21 mouse cellular contexts compared by ENCODE assay signal in the genomic region with DNA sequence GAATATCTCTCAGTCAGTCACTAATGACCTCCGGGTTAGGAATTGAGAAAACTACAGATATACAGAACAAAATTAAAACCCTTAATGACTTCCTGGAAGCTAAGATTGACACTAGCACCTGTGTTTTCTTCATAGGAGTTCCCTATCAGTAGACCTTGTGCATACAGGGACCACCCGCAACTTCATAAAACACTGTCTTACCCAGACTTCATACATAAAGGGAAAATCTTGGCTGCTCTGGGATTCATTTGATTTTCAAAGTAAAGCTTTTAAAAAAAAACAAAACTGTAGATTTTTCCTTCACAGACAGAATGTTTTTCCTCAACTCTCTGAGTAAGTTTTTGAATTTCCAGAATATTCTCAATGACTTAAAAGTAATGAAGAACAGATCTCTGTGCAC.
"Had no signal": no experiment of that assay in that cellular context is flagged by ENCODE, and none has a peak within 500 bp of the region (broad histone marks: within the 10 kb centered on the region; RNA-seq: fewer than 3 reads in every experiment).

No protein-coding gene starts in this region.

- H3K4me2 ChIP-seq: lung, embryonic 15.5 days; midbrain, embryonic 12.5 days; neural tube, embryonic 13.5 days; neural tube, embryonic 15.5 days had no signal

- H3K4me3 ChIP-seq: lung, embryonic 15.5 days; midbrain, embryonic 10.5 days; midbrain, embryonic 12.5 days; myocyte; neural tube, embryonic 13.5 days; neural tube, embryonic 15.5 days had no signal

- H3K9ac ChIP-seq: liver, postnatal 0 days; lung, embryonic 15.5 days; midbrain, embryonic 12.5 days; neural tube, embryonic 13.5 days; neural tube, embryonic 15.5 days had no signal

- H3K27ac ChIP-seq: lung, embryonic 15.5 days; midbrain, embryonic 10.5 days; midbrain, embryonic 12.5 days; neural tube, embryonic 13.5 days; neural tube, embryonic 15.5 days had no signal

- H3K27me3 ChIP-seq: lung, embryonic 15.5 days; midbrain, embryonic 12.5 days; neural tube, embryonic 13.5 days; neural tube, embryonic 15.5 days had no signal

- ATAC-seq: liver, postnatal 0 days; lung, postnatal 0 days; midbrain, embryonic 16.5 days had no signal

- DNase-seq: liver, postnatal 0 days; lung, adult 2 months; lung, postnatal 14 days; lung, postnatal 4 days; midbrain, embryonic 14.5 days; retina, postnatal 1 day; right cerebral cortex, adult 18-20 months; right cerebral cortex, postnatal 25 days; right cerebral cortex, postnatal 4 days; spleen, adult 18-20 months; thymus, adult 18-20 months; thymus, postnatal 25 days; thymus, postnatal 4 days had no signal

- H3K4me1 ChIP-seq: lung, embryonic 15.5 days; midbrain, embryonic 10.5 days; midbrain, embryonic 12.5 days; neural tube, embryonic 13.5 days; neural tube, embryonic 15.5 days had no signal

- H3K36me3 ChIP-seq: lung, embryonic 15.5 days; midbrain, embryonic 10.5 days; midbrain, embryonic 12.5 days; neural tube, embryonic 13.5 days; neural tube, embryonic 15.5 days had no signal

- H3K9me3 ChIP-seq: lung, embryonic 15.5 days; midbrain, embryonic 10.5 days; midbrain, embryonic 12.5 days; neural tube, embryonic 13.5 days; neural tube, embryonic 15.5 days had no signal
